10 mouse cellular contexts compared by ENCODE assay signal in the genomic region with DNA sequence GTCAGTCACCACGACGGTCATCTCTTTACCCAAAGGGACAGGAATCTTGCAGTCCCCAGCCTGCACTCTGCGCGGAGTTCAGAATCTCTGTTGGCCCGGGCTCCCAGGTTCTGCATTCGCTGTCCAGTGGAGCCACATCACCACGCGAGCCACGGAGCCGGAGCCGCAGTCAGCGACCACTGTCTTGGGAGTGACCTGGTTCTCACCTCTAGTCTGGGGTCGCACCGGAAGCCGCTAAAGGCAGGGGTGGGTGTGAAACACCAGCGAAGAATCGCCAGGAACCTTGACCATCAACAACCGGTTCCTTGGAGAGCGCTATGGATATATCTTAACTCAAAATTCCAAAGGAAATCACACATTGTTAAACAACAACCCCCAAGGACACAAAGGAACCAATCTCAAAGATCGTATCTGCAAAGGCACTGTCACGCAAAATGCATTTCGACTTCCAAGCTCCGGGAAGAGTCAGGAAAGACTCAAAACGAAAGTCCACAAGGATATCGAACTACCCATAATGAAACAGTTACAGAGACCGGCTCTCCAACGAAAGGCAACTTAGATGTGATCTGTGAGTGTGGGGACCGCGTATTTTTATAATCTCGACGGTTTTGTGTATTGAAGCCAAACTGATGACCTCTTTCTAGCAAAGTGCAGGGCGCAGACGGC. TPM values are rescaled to one million over a fixed set of nuclear protein-coding genes. Genes with fewer than 3 reads are reported as not detected.
DNase-seq lines count a peak whose midpoint lies in the region; ATAC-seq and TF ChIP-seq lines count a peak whose summit lies in the region.
"Had no signal": no experiment of that assay in that cellular context is flagged by ENCODE, and none has a peak within 500 bp of the region (broad histone marks: within the 10 kb centered on the region; RNA-seq: fewer than 3 reads in every experiment).

No protein-coding gene starts in this region.

- H3K4me3 ChIP-seq in heart, adult 2 months = peak overlapping the region; percentile 18
- peak overlapping the region; percentile 50 for H3K4me3 ChIP-seq in heart, embryonic 10.5 days
- peak overlapping the region; percentile 11; the same call in 1 of the 2 replicates for H3K4me3 ChIP-seq in limb, embryonic 14.5 days (replicated peaks; ENCODE audit: low read length)
- no peak overlapping the region for H3K4me3 ChIP-seq in forebrain, embryonic 13.5 days

- no peak for ATAC-seq in limb, embryonic 14.5 days (ENCODE audit: low FRiP score, low read depth)
- ATAC-seq in forebrain, embryonic 13.5 days = no peak

- H3K27ac ChIP-seq in heart, adult 2 months = no peak overlapping the region
- H3K27ac ChIP-seq in heart, embryonic 10.5 days = no peak overlapping the region
- H3K27ac ChIP-seq in limb, embryonic 14.5 days (replicated peaks; ENCODE audit: low read depth, low read length) = no peak overlapping the region
- H3K27ac ChIP-seq in forebrain, embryonic 13.5 days = no peak overlapping the region

- H3K4me2 ChIP-seq in limb, embryonic 14.5 days (replicated peaks; ENCODE audit: low read depth, low read length, severe bottlenecking) = peak overlapping the region; percentile 35; the same call in 1 of the 2 replicates
- H3K4me2 ChIP-seq in forebrain, embryonic 13.5 days = no peak overlapping the region

- DNase-seq in heart, adult 2 months = peak; percentile 26 to 54
- DNase-seq in heart, postnatal 14 days = no peak
- peak; percentile 64 for DNase-seq in Muller cell, postnatal 12 days (ENCODE audit: inconsistent ontology term)
- no peak for DNase-seq in heart, embryonic 10.5 days (ENCODE audit: low spot score)
- no peak for DNase-seq in limb, embryonic 14.5 days (ENCODE audit: low spot score)
- no peak for DNase-seq in ovary, postnatal 36 days (ENCODE audit: low spot score)
- no peak for DNase-seq in gastrocnemius, postnatal 4 days (ENCODE audit: low spot score in 2 of 2)
- DNase-seq: right cerebral cortex, postnatal 14 days had no signal

- no peaks in the 10 kb centered on the region for H3K79me2 ChIP-seq in heart, adult 2 months (replicated peaks; ENCODE audit: control insufficient read depth, insufficient read depth, low read length)

- no peaks in the 10 kb centered on the region for H3K36me3 ChIP-seq in heart, adult 2 months (ENCODE audit: control insufficient read depth, insufficient read depth, low read length)
- H3K36me3 ChIP-seq in heart, embryonic 10.5 days = no peaks in the 10 kb centered on the region
- H3K36me3 ChIP-seq in limb, embryonic 14.5 days (ENCODE audit: control insufficient read depth, insufficient read depth, low read length) = no peaks in the 10 kb centered on the region
- H3K36me3 ChIP-seq in forebrain, embryonic 13.5 days (ENCODE audit: poor library complexity, severe bottlenecking) = no peaks in the 10 kb centered on the region

- no peak overlapping the region; the same call in 1 of the 2 replicates for H3K9ac ChIP-seq in heart, adult 2 months (ENCODE audit: low read depth, low read length)
- no peak overlapping the region for H3K9ac ChIP-seq in limb, embryonic 14.5 days (ENCODE audit: low read depth, low read length, severe bottlenecking)
- no peak overlapping the region for H3K9ac ChIP-seq in forebrain, embryonic 13.5 days

- TF ChIP-seq CTCF in heart, adult 2 months (IDR thresholded peaks at IDR 0.05) = no peak

- TF ChIP-seq EP300 in heart, adult 2 months (IDR thresholded peaks at IDR 0.05; ENCODE audit: insufficient read depth, low read depth, low read length) = no peak

- H3K9me3 ChIP-seq in heart, embryonic 10.5 days = no peaks in the 10 kb centered on the region
- H3K9me3 ChIP-seq in limb, embryonic 14.5 days (ENCODE audit: control insufficient read depth, low read length) = no peaks in the 10 kb centered on the region
- no peaks in the 10 kb centered on the region for H3K9me3 ChIP-seq in forebrain, embryonic 13.5 days (replicated peaks)

- H3K27me3 ChIP-seq in heart, adult 2 months (ENCODE audit: control insufficient read depth, insufficient read depth, low read length) = peaks cover 37% of the 10 kb centered on the region
- H3K27me3 ChIP-seq in heart, embryonic 10.5 days (ENCODE audit: insufficient read depth, poor library complexity, severe bottlenecking) = peaks cover 98% of the 10 kb centered on the region
- H3K27me3 ChIP-seq in limb, embryonic 14.5 days (ENCODE audit: control insufficient read depth, insufficient read depth, low read length) = peaks cover 80% of the 10 kb centered on the region
- peaks cover 97% of the 10 kb centered on the region for H3K27me3 ChIP-seq in forebrain, embryonic 13.5 days

- intact Hi-C loops in heart, adult 2 months (cut with DNase I) = loop anchor here (5.0 kb wide), 1 partner anchor 74 kb away; no protein-coding TSS in a partner anchor
- intact Hi-C loops in heart, postnatal 14 days (cut with DNase I) = loop anchor here (5.0 kb wide), 2 partner anchors 74 to 514 kb away; no protein-coding TSS in a partner anchor

- WGBS in heart, adult 2 months = 2% methylated on average over 33 of the region's 33 CpGs
- 1% methylated on average over 33 of the region's 33 CpGs for WGBS in heart, embryonic 10.5 days
- 2% methylated on average over 33 of the region's 33 CpGs for WGBS in limb, embryonic 14.5 days
- 2% methylated on average over 33 of the region's 33 CpGs for WGBS in forebrain, embryonic 13.5 days

- TF ChIP-seq POLR2A in heart, adult 2 months (IDR thresholded peaks at IDR 0.05; ENCODE audit: insufficient read depth, low read depth, low read length) = no peak
- no peak for TF ChIP-seq POLR2A in limb, embryonic 14.5 days (IDR thresholded peaks at IDR 0.05; ENCODE audit: borderline replicate concordance, extremely low read depth, insufficient read depth, insufficient read length)

- H3K4me1 ChIP-seq in heart, adult 2 months (ENCODE audit: control insufficient read depth, insufficient read depth, low read length) = peaks cover 3% of the 10 kb centered on the region
- peaks cover 38% of the 10 kb centered on the region for H3K4me1 ChIP-seq in heart, embryonic 10.5 days
- H3K4me1 ChIP-seq in limb, embryonic 14.5 days (ENCODE audit: control insufficient read depth, insufficient read depth, low read length) = peaks cover 22% of the 10 kb centered on the region
- H3K4me1 ChIP-seq in forebrain, embryonic 13.5 days = peaks cover 21% of the 10 kb centered on the region

RNA-seq across cellular contexts. Expression of a gene that starts 4.1 kb away (rescaled TPM):
- not detected for total RNA-seq in heart, adult 2 months (2021)
- 0.14 TPM in 1 of 2 replicates, not detected in the other for polyA plus RNA-seq in heart, adult 2 months (2012; rRNA removed)
- total RNA-seq in heart, postnatal 14 days (2021) = not detected
- polyA plus RNA-seq in heart, embryonic 10.5 days (2016; fragmentation: Nextera tagmentation; extraction: Ambion mirVana) = 2.6 and 11.7 TPM in 2 replicates
- 10.0 and 11.3 TPM in 2 replicates for polyA plus RNA-seq in limb, embryonic 14.5 days (2012; rRNA removed)
- 5.4 and 8.7 TPM in 2 replicates for polyA plus RNA-seq in limb, embryonic 14.5 days (2014; fragmentation: Nextera tagmentation; extraction: Ambion mirVana)
- not detected in 2 replicates for polyA plus RNA-seq in forebrain, embryonic 13.5 days (2015; fragmentation: Nextera tagmentation; extraction: Ambion mirVana)
- total RNA-seq in gastrocnemius, postnatal 4 days (2021) = not detected
- total RNA-seq: CH12.LX had no signal

RNA-seq across cellular contexts. Expression of a gene that starts 33.3 kb away (rescaled TPM):
- 1 to 10 TPM; 4.6 to 5.6 TPM for total RNA-seq in heart, adult 2 months (2021)
- polyA plus RNA-seq in heart, adult 2 months (2012; rRNA removed) = 1.7 and 3.2 TPM in 2 replicates
- 1 to 10 TPM; 5.7 to 6.3 TPM for total RNA-seq in heart, postnatal 14 days (2021)
- 5.1 and 7.0 TPM in 2 replicates for polyA plus RNA-seq in heart, embryonic 10.5 days (2016; fragmentation: Nextera tagmentation; extraction: Ambion mirVana)
- 16.3 and 16.7 TPM in 2 replicates for polyA plus RNA-seq in limb, embryonic 14.5 days (2012; rRNA removed)
- 20.2 and 21.3 TPM in 2 replicates for polyA plus RNA-seq in limb, embryonic 14.5 days (2014; fragmentation: Nextera tagmentation; extraction: Ambion mirVana)
- polyA plus RNA-seq in forebrain, embryonic 13.5 days (2015; fragmentation: Nextera tagmentation; extraction: Ambion mirVana) = 13.0 and 13.4 TPM in 2 replicates
- total RNA-seq in gastrocnemius, postnatal 4 days (2021) = 10 to 100 TPM; 12.6 to 14.6 TPM
- total RNA-seq: CH12.LX had no signal

Comparison
In these comparisons a context has a peak if more than half of its experiments do, and no peak if none do; other contexts are left out.
1. DNase-seq: peak in heart, adult 2 months (2 of 2) and Muller cell, postnatal 12 days (single experiment); none in heart, postnatal 14 days (0 of 2), heart, embryonic 10.5 days (single experiment), limb, embryonic 14.5 days (single experiment), ovary, postnatal 36 days (single experiment) and gastrocnemius, postnatal 4 days (0 of 2).